Mouse (Mus musculus): Measurements from ENCODE around the gene Fscn3. TPM values are rescaled to one million over a fixed set of nuclear protein-coding genes. Genes with fewer than 3 reads are reported as not detected.

Gene Fscn3
- total and polyA plus RNA-seq, 3 experiments, result not detected

DNA sequence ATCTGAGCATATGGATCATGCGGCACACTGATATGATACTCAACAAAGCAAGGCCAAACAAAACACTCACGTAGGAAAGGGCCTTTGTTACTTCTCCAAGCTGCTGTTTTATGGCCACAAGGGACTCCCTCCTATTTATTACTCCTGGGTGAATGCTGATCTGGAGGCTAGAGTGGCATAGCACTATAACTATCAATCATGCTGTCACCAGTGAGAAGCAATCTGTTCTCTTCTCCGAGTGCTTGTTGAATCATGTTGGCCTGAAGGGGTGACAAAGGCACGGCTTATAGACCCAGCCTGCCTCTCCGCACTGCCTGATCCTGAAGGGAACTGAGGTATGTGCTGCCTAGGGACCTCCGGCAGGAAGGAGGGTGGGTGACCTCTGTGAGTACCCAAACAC is 37.0 kb downstream of the Fscn3 start:
- Histone ChIP-seq H3K79me2 (replicated peaks; ENCODE audit: control insufficient read depth, extremely low read depth, insufficient read depth, poor library complexity, severe bottlenecking) (no peaks in the 10 kb centered on the region), H3K4me1 (ENCODE audit: control insufficient read depth in 1 of 2, insufficient read depth in 2 of 2) (no peaks in the 10 kb centered on the region), H3K36me3 (replicated peaks in 1 of 2; ENCODE audit: control insufficient read depth in 1 of 2, insufficient read depth in 1 of 2, low read length in 1 of 2) (no peaks in the 10 kb centered on the region), H3K9me3 (replicated peaks; ENCODE audit: low read length) (no peaks in the 10 kb centered on the region), H3K9ac (ENCODE audit: insufficient read depth, low read depth) (no peak overlapping the region), H3K27ac (ENCODE audit: insufficient read depth, low read depth) (no peak overlapping the region), H3K27me3 (replicated peaks) (no peaks in the 10 kb centered on the region), H3K4me3 (replicated peaks in 1 of 3; ENCODE audit: low read depth in 2 of 3, low read length in 2 of 3, poor library complexity in 1 of 3) (no peak overlapping the region), H3K4me2 (ENCODE audit: insufficient read depth, low read depth, poor library complexity, severe bottlenecking) (no peak overlapping the region)
- dilution Hi-C loops (cut with MboI; ENCODE audit: extremely low pct_ligation_motif_present, extremely low pct_unique_long_range_greater_than_20kb, low sequenced_read_pairs), result no loop called here
- no peak for DNase-seq (ENCODE audit: extremely low read depth)
- TF ChIP-seq BHLHE40 (IDR thresholded peaks at IDR 0.05; ENCODE audit: low read depth, low read length), result no peak
- TF ChIP-seq ETS1 (conservative IDR thresholded peaks at IDR 0.05; ENCODE audit: low read depth, low read length), result no peak
- no peak for TF ChIP-seq USF1 (IDR thresholded peaks at IDR 0.05; ENCODE audit: low read depth, low read length)
- TF ChIP-seq MXI1 (IDR thresholded peaks at IDR 0.05; ENCODE audit: low read depth, low read length), result no peak
- TF ChIP-seq GABPA (IDR thresholded peaks at IDR 0.05; ENCODE audit: insufficient replicate concordance, low read depth, low read length), result no peak
- TF ChIP-seq TCF12 (IDR thresholded peaks at IDR 0.05; ENCODE audit: low read depth, low read length), result no peak
- no peak for TF ChIP-seq USF2 (conservative IDR thresholded peaks at IDR 0.05; ENCODE audit: low read depth, low read length)
- no peak for TF ChIP-seq IRF4 (IDR thresholded peaks at IDR 0.05; ENCODE audit: low read depth, low read length)
- no peak for TF ChIP-seq ZNF384 (IDR thresholded peaks at IDR 0.05; ENCODE audit: low read depth, low read length)
- in situ Hi-C loops (cut with MboI; ENCODE audit: low pct_ligation_motif_present, low pct_unique_long_range_greater_than_20kb, low sequenced_read_pairs), result no loop called here

DNA sequence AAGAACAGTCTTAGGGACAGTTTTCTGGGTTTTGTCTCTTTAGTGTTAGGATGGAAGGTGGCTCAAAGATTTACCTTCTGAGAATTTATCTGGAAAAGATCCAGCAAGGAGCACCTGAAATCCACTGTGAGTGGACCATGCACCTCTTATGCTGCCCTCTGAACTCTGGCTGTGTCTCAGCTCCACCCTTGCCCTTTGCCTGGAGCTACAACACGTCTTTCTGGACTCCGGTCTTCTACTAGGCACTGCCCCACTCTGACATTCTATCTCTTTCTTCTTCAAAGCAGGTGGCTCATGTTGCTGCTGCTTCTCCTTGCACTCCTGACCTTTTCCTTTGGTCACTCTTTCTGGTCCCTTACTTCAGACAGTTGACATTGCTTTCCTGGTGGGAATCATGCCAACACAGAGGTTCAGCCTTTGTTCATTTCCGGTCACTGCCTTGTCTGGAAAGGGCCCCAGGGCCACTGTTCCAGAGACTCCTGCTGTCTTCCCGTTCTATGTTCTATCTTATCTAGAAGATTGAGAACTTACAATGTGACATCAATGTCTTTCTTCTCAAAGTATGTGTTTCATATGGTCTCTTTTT is 42.5 kb downstream of the Fscn3 start:
- Histone ChIP-seq H3K36me3 (replicated peaks in 1 of 2; ENCODE audit: control insufficient read depth in 1 of 2, insufficient read depth in 1 of 2, low read length in 1 of 2) (no peaks in the 10 kb centered on the region), H3K79me2 (replicated peaks; ENCODE audit: control insufficient read depth, extremely low read depth, insufficient read depth, poor library complexity, severe bottlenecking) (no peaks in the 10 kb centered on the region), H3K9me3 (replicated peaks; ENCODE audit: low read length) (no peaks in the 10 kb centered on the region), H3K4me3 (replicated peaks in 1 of 3; ENCODE audit: low read depth in 2 of 3, low read length in 2 of 3, poor library complexity in 1 of 3) (no peak overlapping the region), H3K27me3 (replicated peaks) (no peaks in the 10 kb centered on the region), H3K4me1 (ENCODE audit: control insufficient read depth in 1 of 2, insufficient read depth in 2 of 2) (no peaks in the 10 kb centered on the region), H3K4me2 (ENCODE audit: insufficient read depth, low read depth, poor library complexity, severe bottlenecking) (no peak overlapping the region), H3K27ac (ENCODE audit: insufficient read depth, low read depth) (no peak overlapping the region), H3K9ac (ENCODE audit: insufficient read depth, low read depth) (no peak overlapping the region)
- no peak for TF ChIP-seq BHLHE40 (IDR thresholded peaks at IDR 0.05; ENCODE audit: low read depth, low read length)
- TF ChIP-seq JUND (conservative IDR thresholded peaks at IDR 0.05; ENCODE audit: low read depth, low read length), result no peak
- TF ChIP-seq ZMIZ1 (IDR thresholded peaks at IDR 0.05; ENCODE audit: low read depth, low read length), result no peak
- no peak for TF ChIP-seq ZNF384 (IDR thresholded peaks at IDR 0.05; ENCODE audit: low read depth, low read length)
- TF ChIP-seq ETS1 (conservative IDR thresholded peaks at IDR 0.05; ENCODE audit: low read depth, low read length), result no peak
- TF ChIP-seq CHD2 (IDR thresholded peaks at IDR 0.05; ENCODE audit: low read length), result no peak
- TF ChIP-seq SIN3A (IDR thresholded peaks at IDR 0.05; ENCODE audit: low read length), result no peak
- TF ChIP-seq PAX5 (IDR thresholded peaks at IDR 0.05; ENCODE audit: low read length), result no peak
- TF ChIP-seq MEF2A (IDR thresholded peaks at IDR 0.05; ENCODE audit: borderline replicate concordance, low read depth, low read length), result no peak
- no peak for TF ChIP-seq NRF1 (IDR thresholded peaks at IDR 0.05; ENCODE audit: low read depth, low read length)
- no peak for TF ChIP-seq UBTF (IDR thresholded peaks at IDR 0.05; ENCODE audit: low read depth, low read length)
- no peak for TF ChIP-seq E2F4 (IDR thresholded peaks at IDR 0.05; ENCODE audit: insufficient replicate concordance, low read depth, low read length)
- TF ChIP-seq MAFK (IDR thresholded peaks at IDR 0.05; ENCODE audit: insufficient replicate concordance, low read length), result no peak
- no peak for TF ChIP-seq USF1 (IDR thresholded peaks at IDR 0.05; ENCODE audit: low read depth, low read length)
- no peak for TF ChIP-seq RAD21 (IDR thresholded peaks at IDR 0.05; ENCODE audit: low read depth, low read length)
- dilution Hi-C loops (cut with MboI; ENCODE audit: extremely low pct_ligation_motif_present, extremely low pct_unique_long_range_greater_than_20kb, low sequenced_read_pairs) (no loop called here), in situ Hi-C loops (cut with MboI; ENCODE audit: low pct_ligation_motif_present, low pct_unique_long_range_greater_than_20kb, low sequenced_read_pairs) (no loop called here)
- DNase-seq (ENCODE audit: extremely low read depth), result no peak

Data from CH12.LX (cell line).